Mouse (Mus musculus) bone marrow macrophage, adult 2 months (primary cell): ENCODE results near the gene Chic2.

Experiments
- CTCF ChIP-seq: IDR thresholded peaks from 2 replicates; pipeline ENCODE4 v1.5.1; 2012; ENCODE audit warnings: low read depth, mild to moderate bottlenecking, low read length, moderate library complexity
- POLR2A ChIP-seq: IDR thresholded peaks from 2 replicates; pipeline ENCODE4 v1.6.1; 2012; ENCODE audit warnings: mild to moderate bottlenecking, low read depth, low read length, borderline replicate concordance

DNA sequence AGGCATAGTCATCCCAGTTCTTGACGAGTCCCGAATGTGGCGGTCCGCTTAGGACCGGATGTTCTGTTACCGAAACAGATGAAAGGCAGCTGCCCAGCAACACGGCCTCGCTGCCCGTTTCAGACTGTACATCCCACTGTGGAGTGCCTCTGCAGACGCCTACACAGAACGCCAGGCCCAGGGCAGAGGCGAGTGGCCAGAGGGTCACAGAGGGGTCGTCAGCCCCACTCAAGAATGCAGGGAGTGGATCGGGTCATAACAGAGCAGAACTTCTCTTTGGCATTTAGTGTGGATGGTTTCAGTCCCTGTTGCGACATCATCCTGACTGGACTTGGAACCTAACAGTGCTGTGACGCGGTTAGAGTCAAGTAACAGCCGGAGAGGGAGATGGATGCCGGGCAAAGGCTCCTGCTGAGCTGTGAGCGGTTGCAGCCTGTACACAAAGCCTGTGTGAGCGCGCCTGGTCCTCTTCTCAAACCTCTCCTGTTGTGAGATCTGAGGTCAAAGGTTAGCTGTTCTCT is 70.5 kb downstream of the Chic2 start:
- TF ChIP-seq CTCF (no peak), POLR2A (no peak)
